Mouse (Mus musculus) thymus, adult 2 months (tissue): ENCODE data around the gene Recql5.

Experiments used
- CTCF ChIP-seq: fragments of 200-500 bp; IDR thresholded peaks from 2 replicates; pipeline ENCODE4 v1.5.1; 2012; ENCODE audit warnings: mild to moderate bottlenecking, control low read depth, low read length, moderate library complexity, borderline replicate concordance; ENCODE audit not compliant: control insufficient read depth, poor library complexity, insufficient read depth; ENCODE audit errors: extremely low read depth
- POLR2A ChIP-seq: fragments of 200-500 bp; IDR thresholded peaks from 2 replicates; pipeline ENCODE4 v1.6.1; 2012; ENCODE audit warnings: mild to moderate bottlenecking, low read length, control low read depth, moderate library complexity; ENCODE audit not compliant: control insufficient read depth, poor library complexity, insufficient read depth; ENCODE audit errors: extremely low read depth

GRCm38 (mm10) chr11:115893071-115893470 is 40.2 kb downstream of the Recql5 start:
- TF ChIP-seq CTCF (no peak), POLR2A (no peak)
